Mouse (Mus musculus) right cerebral cortex, adult 18-20 months (tissue): ENCODE measurements around the gene Cmtm6.

Experiments used
- DNase-seq: peaks from one replicate; pipeline ENCODE4 v3.0.0; 2022; ENCODE audit warnings: mixed read lengths

Cmtm6 gene

DNA sequence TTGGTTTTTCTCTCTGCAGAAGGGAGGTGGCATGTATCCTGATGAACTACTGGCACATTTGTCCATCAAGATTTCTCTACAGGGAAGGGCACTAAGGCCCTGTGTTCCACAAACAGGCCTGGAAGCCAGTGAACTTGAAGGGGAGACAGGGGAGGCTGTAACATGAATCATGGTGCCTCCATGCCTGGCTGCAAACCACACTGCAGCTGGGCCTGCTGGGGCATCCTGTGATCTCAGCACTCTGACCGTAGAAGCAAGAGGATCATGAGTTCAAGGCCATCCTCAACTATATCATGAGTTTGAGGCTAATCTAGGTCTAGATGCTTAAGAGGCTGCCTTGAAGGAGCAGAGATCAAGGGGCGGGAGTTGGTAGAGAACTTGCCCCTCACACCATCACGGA lies 45.4 kb downstream of the Cmtm6 start:
- DNase-seq, result no peak

DNA sequence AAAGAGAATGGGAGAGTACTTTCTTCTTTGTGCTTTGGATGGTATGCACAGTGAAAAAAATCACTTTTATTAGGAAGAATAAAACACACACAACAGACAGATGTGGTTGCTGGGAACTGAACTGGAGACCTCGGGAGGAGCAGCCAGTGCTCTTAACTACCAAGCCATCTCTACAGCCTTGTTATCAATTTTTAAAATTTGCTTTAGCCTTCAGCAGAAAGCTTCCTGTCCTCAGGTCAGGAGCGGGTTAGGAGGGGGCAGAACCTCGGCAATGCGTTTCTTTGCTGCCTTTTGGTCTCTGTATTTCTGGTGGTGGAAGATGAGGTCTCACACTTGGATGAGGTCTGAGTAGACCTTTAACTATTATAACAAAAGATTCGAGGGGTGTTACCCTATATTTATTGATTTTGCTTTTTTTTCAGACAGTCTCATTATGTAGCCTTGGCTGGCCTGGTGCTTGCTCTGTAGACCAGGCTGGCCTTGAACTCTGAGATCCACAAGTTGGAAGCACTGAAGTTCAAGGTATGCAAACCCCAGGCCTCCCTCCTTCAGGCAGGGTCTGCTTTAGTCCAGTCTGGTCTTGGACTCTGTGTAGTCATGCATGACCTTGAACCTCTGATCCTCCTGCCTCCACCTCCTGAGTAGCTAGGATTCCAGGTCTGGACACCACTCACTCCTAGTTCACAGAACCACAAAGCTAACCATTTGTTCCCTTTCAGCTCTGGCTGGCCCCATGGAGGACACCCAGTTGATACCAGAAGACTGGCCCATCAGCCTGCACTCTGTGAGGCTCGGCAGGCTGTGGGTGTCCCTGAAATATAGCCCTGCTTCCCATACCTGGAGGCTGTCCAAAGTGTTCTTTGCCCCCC lies 46.5 kb downstream of the Cmtm6 start:
- DNase-seq, result no peak

- DNase-seq, result no peak
These were observed 47.1 kb downstream of the Cmtm6 start for GRCm38 (mm10) chr9:114778047-114778390.

- DNase-seq, result no peak
These were observed 48.0 kb downstream of the Cmtm6 start for GRCm38 (mm10) chr9:114778877-114779276.

- no peak for DNase-seq
These were observed 49.2 kb downstream of the Cmtm6 start for GRCm38 (mm10) chr9:114779984-114780745.

DNA sequence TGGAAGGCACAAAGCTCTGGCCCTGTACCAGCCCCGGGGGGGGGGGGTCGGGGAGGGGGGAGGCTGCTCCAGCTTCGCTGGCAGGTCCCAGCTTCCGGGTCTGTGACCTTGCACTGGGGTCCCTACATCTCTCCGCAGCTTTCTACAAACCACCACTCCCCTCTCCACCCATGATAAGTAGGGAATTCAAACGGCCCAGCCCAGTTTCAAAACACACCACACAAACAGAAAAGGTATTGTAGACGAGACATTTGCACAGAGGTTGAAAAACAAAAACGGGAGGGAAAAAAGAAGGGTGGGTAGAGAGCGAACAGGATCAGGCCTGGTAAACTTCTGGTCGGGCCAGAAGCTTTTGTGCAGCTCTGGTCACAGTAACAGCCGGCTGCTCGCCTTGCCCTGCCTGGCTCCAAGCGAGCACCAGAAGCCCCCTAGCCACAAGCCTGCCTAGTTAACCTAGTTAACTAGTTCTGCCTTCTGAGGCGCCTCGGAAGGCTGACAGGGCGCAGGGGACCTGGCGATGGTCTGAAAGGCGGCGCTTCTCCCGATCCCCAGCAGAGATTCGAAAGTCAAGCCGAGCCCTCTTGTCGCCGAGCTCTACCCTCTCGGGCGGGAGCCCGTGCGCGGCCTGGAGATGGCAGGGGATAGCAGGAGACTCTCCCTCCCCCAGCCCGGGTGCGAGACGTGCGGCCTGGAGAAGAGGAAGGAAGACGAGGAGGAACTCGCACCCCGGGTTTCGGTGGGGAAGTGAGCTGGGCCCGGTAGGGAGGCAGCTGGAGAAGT lies 50.0 kb downstream of the Cmtm6 start:
- DNase-seq, result peak; percentile 20

- peak; percentile 13 for DNase-seq
These were observed 50.8 kb downstream of the Cmtm6 start, which contains the start of gene Cmtm7 for GRCm38 (mm10) chr9:114781526-114782212. Gene Cmtm7, minus strand, starts transcription at chr9:114781856.

- DNase-seq, result no peak
These were observed 54.7 kb downstream of the Cmtm6 start for GRCm38 (mm10) chr9:114785432-114786125.

DNA sequence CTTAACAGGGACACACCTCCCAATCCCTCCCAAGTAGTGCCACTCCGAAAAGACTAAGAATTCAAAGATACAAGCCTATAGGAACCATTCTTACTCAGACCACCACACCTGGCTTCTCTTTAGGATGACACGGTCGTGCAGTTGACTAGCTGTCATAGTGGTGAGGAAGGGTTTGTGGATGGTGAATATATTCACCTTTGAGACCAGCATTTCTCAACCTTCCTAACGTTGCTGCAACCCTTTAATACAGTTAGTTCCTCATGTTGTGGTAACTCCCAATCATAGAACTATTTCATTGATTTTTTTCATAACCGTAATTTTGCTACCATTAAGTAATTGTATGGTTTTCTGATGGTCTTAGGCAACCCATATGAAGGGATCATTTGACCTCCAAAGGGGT lies 56.2 kb downstream of the Cmtm6 start:
- no peak for DNase-seq

- DNase-seq, result no peak
These were observed 56.8 kb downstream of the Cmtm6 start for GRCm38 (mm10) chr9:114787716-114788115.

- no peak for DNase-seq
These were observed 57.8 kb downstream of the Cmtm6 start for GRCm38 (mm10) chr9:114788697-114789096.

GRCm38 (mm10) chr9:114789557-114789956 lies 58.6 kb downstream of the Cmtm6 start:
- no peak for DNase-seq

- DNase-seq, result no peak
These were observed 59.1 kb downstream of the Cmtm6 start for GRCm38 (mm10) chr9:114789989-114790388.

- no peak for DNase-seq
These were observed 62.9 kb downstream of the Cmtm6 start for GRCm38 (mm10) chr9:114793764-114794295.

DNA sequence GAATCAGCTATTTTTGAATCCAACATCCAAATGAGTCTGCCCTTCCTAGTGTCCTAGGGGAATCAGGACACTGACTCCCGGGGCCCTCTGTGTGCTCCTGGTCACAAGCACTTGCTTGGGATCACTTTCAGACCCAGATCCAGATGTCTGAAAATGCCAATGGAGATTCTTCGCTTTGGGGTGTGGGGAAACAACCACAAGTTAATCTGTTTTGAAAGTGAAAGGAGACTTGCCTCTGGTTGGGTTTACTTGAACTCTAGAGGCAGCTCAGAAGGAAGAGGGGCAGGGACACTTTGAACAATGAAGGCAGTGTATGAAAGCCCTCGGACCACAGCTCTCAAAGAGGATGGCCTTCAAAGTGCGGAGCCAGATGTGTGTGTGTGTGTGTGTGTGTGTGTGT lies 63.6 kb downstream of the Cmtm6 start:
- DNase-seq, result no peak

DNA sequence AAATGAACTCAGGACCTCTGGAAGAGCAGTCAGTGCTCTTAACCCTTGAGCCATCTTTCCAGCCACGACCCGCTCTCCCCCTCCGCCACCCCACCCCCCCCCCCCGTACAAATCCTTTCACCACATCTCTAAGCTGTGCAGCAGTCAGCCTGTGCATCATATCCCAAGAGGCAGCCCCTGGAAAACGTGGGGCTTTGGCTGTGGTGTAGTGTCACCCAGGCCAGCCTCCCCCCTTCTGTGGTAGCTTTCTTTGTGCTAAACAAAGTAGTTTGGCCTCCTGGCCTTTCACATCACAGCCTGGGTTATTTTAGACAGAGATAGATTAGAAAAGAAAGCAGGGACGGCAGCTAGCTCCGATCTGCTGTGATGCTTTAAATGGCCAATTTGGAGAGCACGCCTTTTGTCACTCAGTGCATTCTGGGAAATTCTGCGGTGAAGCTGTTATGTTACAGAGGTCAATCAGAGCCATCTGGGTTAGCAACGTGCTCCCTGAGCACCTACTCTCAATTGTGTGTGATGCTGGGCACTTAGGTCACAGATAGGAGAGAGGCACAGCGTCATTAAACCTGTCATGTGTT lies 65.6 kb downstream of the Cmtm6 start:
- no peak for DNase-seq

DNA sequence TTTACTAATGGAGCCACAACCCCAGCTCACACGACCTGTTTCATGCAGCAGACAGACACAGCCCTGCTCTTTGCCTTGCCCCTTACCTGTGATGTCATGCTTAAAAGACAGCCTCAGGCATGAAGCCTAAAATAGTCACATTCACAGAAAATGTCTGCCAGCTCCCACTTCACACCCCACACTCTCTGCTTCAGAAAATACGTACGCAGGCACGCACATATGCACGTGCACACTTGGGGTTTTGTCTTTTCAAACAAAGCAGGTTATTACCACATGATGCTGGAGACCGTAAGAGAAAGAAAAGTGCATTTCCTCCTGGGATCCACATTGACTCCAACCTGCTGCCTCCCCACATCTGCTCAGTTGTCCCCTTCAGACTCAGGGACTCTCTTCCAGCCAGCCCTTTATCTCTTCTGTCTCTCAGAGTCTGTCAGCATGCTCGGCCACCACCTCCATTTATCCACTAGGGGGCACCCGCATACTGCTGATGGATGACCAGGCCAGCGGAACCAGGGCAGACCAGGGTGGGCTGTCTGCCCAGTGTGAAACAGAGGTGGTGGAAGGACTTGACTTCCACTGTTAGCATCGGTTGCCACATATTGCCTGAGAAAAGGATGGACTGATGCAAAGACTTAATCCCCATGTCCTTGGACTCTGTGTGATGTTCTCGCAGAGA lies 66.6 kb downstream of the Cmtm6 start:
- DNase-seq, result peak; percentile 83

- no peak for DNase-seq
These were observed 67.9 kb downstream of the Cmtm6 start for GRCm38 (mm10) chr9:114798845-114799244.
